23 mouse cellular contexts compared by ENCODE assay signal in the genomic region with DNA sequence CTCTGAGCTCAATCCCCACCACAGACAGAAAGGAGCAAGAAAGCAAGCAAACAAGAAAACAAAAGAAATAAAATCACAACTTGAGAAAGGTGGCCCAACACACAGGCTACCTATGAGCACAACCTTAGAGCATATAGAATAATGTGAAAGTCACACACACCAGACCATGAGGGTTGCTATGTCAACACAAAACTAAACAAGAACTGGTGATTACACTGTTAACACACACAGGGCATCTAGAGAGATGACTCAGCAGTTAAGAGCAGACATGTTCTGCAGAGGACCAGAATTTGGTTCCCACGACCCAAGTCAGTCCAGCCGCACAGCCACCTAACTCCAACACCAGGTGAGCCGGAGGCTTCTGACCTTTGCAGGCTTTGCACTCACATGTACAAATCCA. TPM values are rescaled to one million over a fixed set of nuclear protein-coding genes. Genes with fewer than 3 reads are reported as not detected.
DNase-seq lines count a peak whose midpoint lies in the region; ATAC-seq and TF ChIP-seq lines count a peak whose summit lies in the region.
"Had no signal": no experiment of that assay in that cellular context is flagged by ENCODE, and none has a peak within 500 bp of the region (broad histone marks: within the 10 kb centered on the region; RNA-seq: fewer than 3 reads in every experiment).

No protein-coding gene starts in this region.

- H3K27ac ChIP-seq in liver, adult 2 months (replicated peaks; ENCODE audit: insufficient read depth, low read depth, low read length) = peak overlapping the region; percentile 74
- no peak overlapping the region for H3K27ac ChIP-seq in liver, embryonic 11.5 days (ENCODE audit: low read depth, low read length)
- no peak overlapping the region for H3K27ac ChIP-seq in stomach, embryonic 15.5 days
- H3K27ac ChIP-seq in midbrain, embryonic 10.5 days (replicated peaks) = no peak overlapping the region
- H3K27ac ChIP-seq: kidney, embryonic 15.5 days; liver, embryonic 14.5 days; midbrain, embryonic 12.5 days; neural tube, embryonic 15.5 days had no signal

- no peak overlapping the region for H3K9ac ChIP-seq in liver, adult 2 months (ENCODE audit: low read depth, low read length)
- H3K9ac ChIP-seq in liver, embryonic 11.5 days (ENCODE audit: low read depth, low read length) = no peak overlapping the region
- no peak overlapping the region for H3K9ac ChIP-seq in stomach, embryonic 15.5 days
- H3K9ac ChIP-seq: kidney, embryonic 15.5 days; liver, embryonic 14.5 days; midbrain, embryonic 12.5 days; neural tube, embryonic 15.5 days had no signal

- H3K9me3 ChIP-seq in liver, embryonic 11.5 days (ENCODE audit: control insufficient read depth, low read length) = no peaks in the 10 kb centered on the region
- no peaks in the 10 kb centered on the region for H3K9me3 ChIP-seq in G1E (replicated peaks)
- no peaks in the 10 kb centered on the region for H3K9me3 ChIP-seq in stomach, embryonic 15.5 days
- H3K9me3 ChIP-seq in midbrain, embryonic 10.5 days (replicated peaks) = no peaks in the 10 kb centered on the region
- H3K9me3 ChIP-seq: kidney, embryonic 15.5 days; midbrain, embryonic 12.5 days; neural tube, embryonic 15.5 days had no signal

- peaks cover 46% of the 10 kb centered on the region for H3K36me3 ChIP-seq in liver, adult 2 months (ENCODE audit: control insufficient read depth, insufficient read depth, low read length)
- no peaks in the 10 kb centered on the region for H3K36me3 ChIP-seq in liver, embryonic 11.5 days (ENCODE audit: control insufficient read depth, insufficient read depth, low read length)
- H3K36me3 ChIP-seq in G1E (replicated peaks) = no peaks in the 10 kb centered on the region
- no peaks in the 10 kb centered on the region for H3K36me3 ChIP-seq in stomach, embryonic 15.5 days
- no peaks in the 10 kb centered on the region for H3K36me3 ChIP-seq in midbrain, embryonic 10.5 days
- H3K36me3 ChIP-seq: kidney, embryonic 15.5 days; midbrain, embryonic 12.5 days; neural tube, embryonic 15.5 days had no signal

- H3K79me2 ChIP-seq in liver, adult 2 months (ENCODE audit: control insufficient read depth, insufficient read depth, low read length) = peaks cover 3% of the 10 kb centered on the region; the same call in 1 of the 2 replicates

- 26% methylated on average over 3 of the region's 3 CpGs for WGBS in liver, adult 2 months
- 69% methylated on average over 3 of the region's 3 CpGs for WGBS in liver, embryonic 11.5 days
- 71% methylated on average over 3 of the region's 3 CpGs for WGBS in stomach, embryonic 15.5 days
- WGBS in midbrain, embryonic 10.5 days = 93% methylated on average over 3 of the region's 3 CpGs

- peaks cover 52% of the 10 kb centered on the region for H3K4me1 ChIP-seq in liver, adult 2 months (ENCODE audit: control insufficient read depth, insufficient read depth, low read length)
- 0 out of 2 replicates have a peak, but pooled peaks cover 2% of the 10 kb centered on the region for H3K4me1 ChIP-seq in liver, embryonic 11.5 days (replicated peaks; ENCODE audit: control insufficient read depth, insufficient read depth, low read length)
- H3K4me1 ChIP-seq in G1E (ENCODE audit: insufficient read depth, low read depth, low read length) = peaks cover 12% of the 10 kb centered on the region
- no peaks in the 10 kb centered on the region for H3K4me1 ChIP-seq in stomach, embryonic 15.5 days
- H3K4me1 ChIP-seq in midbrain, embryonic 10.5 days = peaks cover 3% of the 10 kb centered on the region
- H3K4me1 ChIP-seq: kidney, embryonic 15.5 days; midbrain, embryonic 12.5 days had no signal

- H3K4me3 ChIP-seq in liver, adult 2 months (ENCODE audit: insufficient read depth, low read depth, low read length) = no peak overlapping the region
- H3K4me3 ChIP-seq in liver, embryonic 11.5 days (ENCODE audit: low read depth, low read length) = no peak overlapping the region
- H3K4me3 ChIP-seq in G1E (ENCODE audit: low read depth, low read length) = no peak overlapping the region
- no peak overlapping the region for H3K4me3 ChIP-seq in stomach, embryonic 15.5 days (replicated peaks)
- no peak overlapping the region for H3K4me3 ChIP-seq in midbrain, embryonic 10.5 days
- H3K4me3 ChIP-seq: kidney, embryonic 15.5 days; midbrain, embryonic 12.5 days; myocyte; neural tube, embryonic 15.5 days had no signal

- peak; percentile 74 for DNase-seq in liver, adult 2 months (ENCODE audit: extremely low read depth, low read depth, low spot score)
- no peak for DNase-seq in liver, embryonic 11.5 days (ENCODE audit: low spot score)
- DNase-seq in G1E (ENCODE audit: low spot score) = no peak
- peak; percentile 58 for DNase-seq in induced T-regulatory cell, adult 2 months (ENCODE audit: low read depth)
- DNase-seq in midbrain, embryonic 10.5 days (ENCODE audit: low spot score) = no peak
- no peak for DNase-seq in adrenal gland, postnatal 25 days
- DNase-seq in adrenal gland, adult 2 months = no peak
- DNase-seq: adrenal gland, adult 8-10 months; B cell, adult 2 months; cerebellum, adult 18-20 months; gastrocnemius, postnatal 14 days; layer of hippocampus, postnatal 36 days; left cerebral cortex, postnatal 4 days; lung, postnatal 14 days; right cerebral cortex, postnatal 4 days; thymus, adult 18-20 months had no signal

- no peak for ATAC-seq in liver, embryonic 11.5 days (replicated peaks; ENCODE audit: low FRiP score)
- peak; percentile 15; the same call in 1 of the 2 replicates for ATAC-seq in G1E (ENCODE audit: extremely low read depth, insufficient number of reproducible peaks, low FRiP score, poor library complexity, severe bottlenecking)
- 0 out of 2 replicates have a peak, but pooled peaks have one; percentile 56 for ATAC-seq in stomach, embryonic 15.5 days (ENCODE audit: insufficient read depth, low FRiP score, low read depth)
- ATAC-seq: hindbrain, embryonic 16.5 days had no signal

- H3K27me3 ChIP-seq in liver, adult 2 months (ENCODE audit: control insufficient read depth, insufficient read depth, low read length) = no peaks in the 10 kb centered on the region
- no peaks in the 10 kb centered on the region for H3K27me3 ChIP-seq in liver, embryonic 11.5 days (replicated peaks; ENCODE audit: control insufficient read depth, insufficient read depth, low read length)
- H3K27me3 ChIP-seq in G1E (ENCODE audit: insufficient read depth, low read length) = peaks cover 15% of the 10 kb centered on the region; the same call in 1 of the 2 replicates
- H3K27me3 ChIP-seq in stomach, embryonic 15.5 days (replicated peaks) = no peaks in the 10 kb centered on the region
- no peaks in the 10 kb centered on the region for H3K27me3 ChIP-seq in midbrain, embryonic 10.5 days (ENCODE audit: low read depth, poor library complexity, severe bottlenecking)
- H3K27me3 ChIP-seq: kidney, embryonic 15.5 days; midbrain, embryonic 12.5 days; neural tube, embryonic 15.5 days had no signal

- no peak for TF ChIP-seq CTCF in liver, adult 2 months (IDR thresholded peaks at IDR 0.05; ENCODE audit: low read depth, low read length)
- no peak for TF ChIP-seq CTCF in G1E (IDR thresholded peaks at IDR 0.05; ENCODE audit: low read depth, low read length)

- no peak for TF ChIP-seq POLR2A in liver, adult 2 months (IDR thresholded peaks at IDR 0.05; ENCODE audit: extremely low read depth, insufficient read depth, low read length)

- H3K4me2 ChIP-seq in liver, embryonic 11.5 days = no peak overlapping the region
- H3K4me2 ChIP-seq in stomach, embryonic 15.5 days = no peak overlapping the region
- H3K4me2 ChIP-seq: kidney, embryonic 15.5 days; midbrain, embryonic 12.5 days; neural tube, embryonic 15.5 days had no signal

RNA-seq across cellular contexts. Expression of a gene that starts 14.5 kb away (rescaled TPM):
- total RNA-seq in liver, adult 2 months (2014; rRNA removed) = 252 and 306 TPM in 2 replicates
- 212 and 246 TPM in 2 replicates for polyA plus RNA-seq in liver, adult 2 months (2012; rRNA removed)
- 15.8 and 16.5 TPM in 2 replicates for polyA plus RNA-seq in liver, embryonic 11.5 days (2014; fragmentation: Nextera tagmentation; extraction: Ambion mirVana)
- total RNA-seq in G1E (2014; fragmentation: Nextera tagmentation) (91.1 and 97.8 TPM in 2 replicates), G1E (2017) (128 and 129 TPM in 2 replicates)
- 28.2 and 28.5 TPM in 2 replicates for polyA plus RNA-seq in G1E (2012)
- polyA plus RNA-seq in stomach, embryonic 15.5 days (2015; fragmentation: Nextera tagmentation; extraction: Ambion mirVana) = 53.9 and 58.7 TPM in 2 replicates
- 36.9 and 37.1 TPM in 2 replicates for polyA plus RNA-seq in midbrain, embryonic 10.5 days (2016; fragmentation: Nextera tagmentation; extraction: Ambion mirVana)
- total RNA-seq in adrenal gland, postnatal 25 days (2021) = 139 and 144 TPM in 2 replicates
- total RNA-seq in adrenal gland, adult 2 months (2021) = 100 to 1,000 TPM; 194 to 198 TPM
- 55.9 and 62.9 TPM in 2 replicates for polyA plus RNA-seq in adrenal gland, adult 2 months (2012; rRNA removed)

Comparison
In these comparisons a context has a peak if more than half of its experiments do, and no peak if none do; other contexts are left out.
1. DNase-seq: peak in liver, adult 2 months (single experiment) and induced T-regulatory cell, adult 2 months (single experiment); none in liver, embryonic 11.5 days (single experiment), G1E (single experiment), midbrain, embryonic 10.5 days (single experiment), adrenal gland, postnatal 25 days (single experiment) and adrenal gland, adult 2 months (single experiment).